Mouse (Mus musculus) regulatory T cell (primary cell): Measurements from ENCODE around the gene Gm20388.
"Not testable (repeated sequence)": the region's sequence is repeated elsewhere in the genome, so short reads cannot be mapped to it uniquely, and the experiment has no call there.

Experiments
- in situ Hi-C: fragments of 300-600 bp; cut with MboI, MseI; formaldehyde crosslinking; loops from one replicate; pipeline ENCODE4 v1.15.1; 2025; ENCODE audit warnings: high pct_unique_total_duplicates

Gm20388 gene

GRCm38 (mm10) chr8:123575386-123575785 lies 3664.7 kb downstream of the Gm20388 start:
- in situ Hi-C loops: loop anchor here (5.0 kb wide), 1 partner anchor 43 kb away; no protein-coding TSS in a partner anchor

GRCm38 (mm10) chr8:123600666-123601172 lies 3690.1 kb downstream of the Gm20388 start:
- in situ Hi-C loops: not testable (repeated sequence)

- in situ Hi-C loops: not testable (repeated sequence)
Observed at GRCm38 (mm10) chr8:123601457-123601856, 3690.8 kb downstream of the Gm20388 start.

- in situ Hi-C loops: not testable (repeated sequence)
Observed at GRCm38 (mm10) chr8:123612652-123613051, 3702.0 kb downstream of the Gm20388 start.

- in situ Hi-C loops: loop anchor here (5.0 kb wide), 1 partner anchor 86 kb away; no protein-coding TSS in a partner anchor
Observed at GRCm38 (mm10) chr8:123623523-123623922, 3712.9 kb downstream of the Gm20388 start.

GRCm38 (mm10) chr8:123624274-123624673 lies 3713.6 kb downstream of the Gm20388 start:
- in situ Hi-C loops: loop anchor here (5.0 kb wide), 1 partner anchor 87 kb away; no protein-coding TSS in a partner anchor

GRCm38 (mm10) chr8:123624702-123625101 lies 3714.1 kb downstream of the Gm20388 start:
- in situ Hi-C loops: loop anchor here (5.0 kb wide), 1 partner anchor 87 kb away; no protein-coding TSS in a partner anchor

GRCm38 (mm10) chr8:123625717-123626116 lies 3715.1 kb downstream of the Gm20388 start:
- in situ Hi-C loops: no loop called here

GRCm38 (mm10) chr8:123627410-123628147 lies 3716.9 kb downstream of the Gm20388 start:
- in situ Hi-C loops: no loop called here

GRCm38 (mm10) chr8:123628253-123628967 lies 3717.8 kb downstream of the Gm20388 start:
- in situ Hi-C loops: no loop called here

- in situ Hi-C loops: no loop called here
Observed at GRCm38 (mm10) chr8:123628968-123629755, 3718.5 kb downstream of the Gm20388 start.

GRCm38 (mm10) chr8:123630058-123630457 lies 3719.4 kb downstream of the Gm20388 start:
- in situ Hi-C loops: no loop called here

GRCm38 (mm10) chr8:123630841-123631251 lies 3720.2 kb downstream of the Gm20388 start:
- in situ Hi-C loops: no loop called here

- in situ Hi-C loops: not testable (repeated sequence)
Observed at GRCm38 (mm10) chr8:123631746-123632145, 3721.1 kb downstream of the Gm20388 start.

GRCm38 (mm10) chr8:123632257-123632656 lies 3721.6 kb downstream of the Gm20388 start:
- in situ Hi-C loops: no loop called here

- in situ Hi-C loops: no loop called here
Observed at GRCm38 (mm10) chr8:123633801-123634200, 3723.2 kb downstream of the Gm20388 start.

- in situ Hi-C loops: no loop called here
Observed at GRCm38 (mm10) chr8:123634395-123635131, 3723.9 kb downstream of the Gm20388 start.

- in situ Hi-C loops: no loop called here
Observed at GRCm38 (mm10) chr8:123635671-123636070, 3725.0 kb downstream of the Gm20388 start.

- in situ Hi-C loops: no loop called here
Observed at GRCm38 (mm10) chr8:123643330-123644051, 3732.8 kb downstream of the Gm20388 start.

GRCm38 (mm10) chr8:123645229-123645628 lies 3734.6 kb downstream of the Gm20388 start:
- in situ Hi-C loops: no loop called here
